ENCODE assay signal across 8 mouse cellular contexts in genomic region chr5:104109516-104109915, GRCm38 (mm10). TPM values are rescaled to one million over a fixed set of nuclear protein-coding genes. Genes with fewer than 3 reads are reported as not detected.
A peak's percentile ranks its signal among the peaks of the same experiment; 100 is the strongest.
DNase-seq lines count a peak whose midpoint lies in the region; ATAC-seq and TF ChIP-seq lines count a peak whose summit lies in the region.

No protein-coding gene starts in this region.

- H3K9ac ChIP-seq in embryonic facial prominence, embryonic 14.5 days (ENCODE audit: low read depth, low read length), result peak overlapping the region; percentile 47; the same call in 1 of the 2 replicates
- no peak overlapping the region for H3K9ac ChIP-seq in kidney, postnatal 0 days (ENCODE audit: low read depth, low read length)
- H3K9ac ChIP-seq in neural tube, embryonic 14.5 days (replicated peaks; ENCODE audit: low read depth, low read length), result no peak overlapping the region

- no peaks in the 10 kb centered on the region for H3K9me3 ChIP-seq in embryonic facial prominence, embryonic 14.5 days (ENCODE audit: control insufficient read depth, low read length)
- H3K9me3 ChIP-seq in kidney, postnatal 0 days (replicated peaks; ENCODE audit: low read length), result no peaks in the 10 kb centered on the region
- no peaks in the 10 kb centered on the region for H3K9me3 ChIP-seq in neural tube, embryonic 14.5 days (ENCODE audit: control insufficient read depth, low read length)

- 32% methylated on average over 3 of the region's 3 CpGs for WGBS in embryonic facial prominence, embryonic 14.5 days
- WGBS in kidney, postnatal 0 days, result 19% methylated on average over 3 of the region's 3 CpGs
- 8% methylated on average over 3 of the region's 3 CpGs for WGBS in neural tube, embryonic 14.5 days

- no peaks in the 10 kb centered on the region for H3K27me3 ChIP-seq in embryonic facial prominence, embryonic 14.5 days (replicated peaks; ENCODE audit: control insufficient read depth, insufficient read depth, low read length)
- H3K27me3 ChIP-seq in kidney, postnatal 0 days (ENCODE audit: insufficient read depth, low read length), result no peaks in the 10 kb centered on the region
- no peaks in the 10 kb centered on the region for H3K27me3 ChIP-seq in neural tube, embryonic 14.5 days (ENCODE audit: control insufficient read depth, insufficient read depth, low read length)

- peak; percentile 40 for DNase-seq in kidney, adult 9 months
- no peak for DNase-seq in kidney, adult 8-10 months
- no peak for DNase-seq in embryonic facial prominence, embryonic 14.5 days (ENCODE audit: low spot score)
- peak; percentile 80 for DNase-seq in kidney, postnatal 0 days (ENCODE audit: low spot score)
- DNase-seq in frontal cortex, postnatal 25 days (ENCODE audit: low spot score in 2 of 2), result no peak
- no peak for DNase-seq in spleen, postnatal 10 days (ENCODE audit: low spot score in 2 of 2)
- no peak for DNase-seq in urinary bladder, adult 2 months (ENCODE audit: low spot score)

- no peak for TF ChIP-seq CTCF in kidney, postnatal 0 days (IDR thresholded peaks at IDR 0.05; ENCODE audit: low read depth)

- peaks cover 45% of the 10 kb centered on the region for H3K4me1 ChIP-seq in embryonic facial prominence, embryonic 14.5 days (ENCODE audit: control insufficient read depth, insufficient read depth, low read length)
- H3K4me1 ChIP-seq in kidney, postnatal 0 days (replicated peaks; ENCODE audit: insufficient read depth, low read length), result peaks cover 24% of the 10 kb centered on the region
- peaks cover 37% of the 10 kb centered on the region for H3K4me1 ChIP-seq in neural tube, embryonic 14.5 days (ENCODE audit: control insufficient read depth, insufficient read depth, low read length)

- peak overlapping the region; percentile 26; the same call in 1 of the 2 replicates for H3K4me3 ChIP-seq in embryonic facial prominence, embryonic 14.5 days (ENCODE audit: low read depth, low read length)
- H3K4me3 ChIP-seq in kidney, postnatal 0 days (replicated peaks; ENCODE audit: low read depth, low read length), result no peak overlapping the region
- peak overlapping the region; percentile 24; the same call in 1 of the 2 replicates for H3K4me3 ChIP-seq in neural tube, embryonic 14.5 days (ENCODE audit: low read depth, low read length)

- peak overlapping the region; percentile 48 for H3K4me2 ChIP-seq in embryonic facial prominence, embryonic 14.5 days (ENCODE audit: low read depth, low read length)
- peak overlapping the region; percentile 17; the same call in 1 of the 2 replicates for H3K4me2 ChIP-seq in kidney, postnatal 0 days (ENCODE audit: low read length)
- H3K4me2 ChIP-seq in neural tube, embryonic 14.5 days (ENCODE audit: low read depth, low read length), result peak overlapping the region; percentile 39

- no peak; the same call in 1 of the 2 replicates for ATAC-seq in embryonic facial prominence, embryonic 14.5 days (ENCODE audit: low read depth)
- ATAC-seq in kidney, postnatal 0 days (replicated peaks; ENCODE audit: low FRiP score, low read depth), result peak; percentile 57
- ATAC-seq in neural tube, embryonic 14.5 days (ENCODE audit: low read depth), result peak; percentile 32; the same call in 1 of the 2 replicates

- peak overlapping the region; percentile 70; the same call in 1 of the 2 replicates for H3K27ac ChIP-seq in embryonic facial prominence, embryonic 14.5 days (replicated peaks; ENCODE audit: low read depth, low read length)
- H3K27ac ChIP-seq in kidney, postnatal 0 days, result peak overlapping the region; percentile 58
- H3K27ac ChIP-seq in neural tube, embryonic 14.5 days (ENCODE audit: low read depth, low read length), result peak overlapping the region; percentile 89

- H3K36me3 ChIP-seq in embryonic facial prominence, embryonic 14.5 days (ENCODE audit: control insufficient read depth, insufficient read depth, low read length), result no peaks in the 10 kb centered on the region
- no peaks in the 10 kb centered on the region for H3K36me3 ChIP-seq in kidney, postnatal 0 days (ENCODE audit: insufficient read depth, low read length)
- H3K36me3 ChIP-seq in neural tube, embryonic 14.5 days (ENCODE audit: control insufficient read depth, insufficient read depth, low read length), result no peaks in the 10 kb centered on the region

RNA-seq across cellular contexts. Expression of gene Sparcl1, which starts 4.0 kb away (rescaled TPM):
- polyA plus RNA-seq in embryonic facial prominence, embryonic 14.5 days (2014; fragmentation: Nextera tagmentation; extraction: Ambion mirVana), result 108 and 117 TPM in 2 replicates
- 67.2 and 77.5 TPM in 2 replicates for polyA plus RNA-seq in kidney, postnatal 0 days (2015; fragmentation: Nextera tagmentation; extraction: Ambion mirVana)
- 360 and 427 TPM in 2 replicates for polyA plus RNA-seq in neural tube, embryonic 14.5 days (2014; fragmentation: Nextera tagmentation; extraction: Ambion mirVana)
- polyA plus RNA-seq in urinary bladder, adult 2 months (2012; rRNA removed), result 1,512 and 1,967 TPM in 2 replicates

RNA-seq across cellular contexts. Expression of gene Gm17660, which starts 32.1 kb away (rescaled TPM):
- 0.47 TPM in 1 of 2 replicates, not detected in the other for polyA plus RNA-seq in embryonic facial prominence, embryonic 14.5 days (2014; fragmentation: Nextera tagmentation; extraction: Ambion mirVana)
- not detected in 2 replicates for polyA plus RNA-seq in kidney, postnatal 0 days (2015; fragmentation: Nextera tagmentation; extraction: Ambion mirVana)
- polyA plus RNA-seq in neural tube, embryonic 14.5 days (2014; fragmentation: Nextera tagmentation; extraction: Ambion mirVana), result 0.44 TPM in 1 of 2 replicates, not detected in the other
- not detected in 2 replicates for polyA plus RNA-seq in urinary bladder, adult 2 months (2012; rRNA removed)

Comparison
In these comparisons a context has a peak if more than half of its experiments do, and no peak if none do; other contexts are left out.
1. DNase-seq: peak in kidney, adult 9 months (single experiment) and kidney, postnatal 0 days (single experiment); none in kidney, adult 8-10 months (0 of 2), embryonic facial prominence, embryonic 14.5 days (single experiment), frontal cortex, postnatal 25 days (0 of 2), spleen, postnatal 10 days (0 of 2) and urinary bladder, adult 2 months (single experiment).
2. Peak in every context shown above with its lines, with median percentiles within 50 percentile points of each other: H3K27ac ChIP-seq and H3K4me2 ChIP-seq.